Mouse (Mus musculus) testis, adult 2 months (tissue): ENCODE measurements around the gene Acsm1.

ENCODE experiments used
- CTCF ChIP-seq: fragments of 200-500 bp; IDR thresholded peaks from 2 replicates; pipeline ENCODE4 v1.5.1; 2012; ENCODE audit warnings: low read depth, mild to moderate bottlenecking, inconsistent platforms, low read length, moderate library complexity; ENCODE audit not compliant: control insufficient read depth, insufficient read depth, insufficient replicate concordance
- POLR2A ChIP-seq: fragments of 200-500 bp; IDR thresholded peaks from 2 replicates; pipeline ENCODE4 v1.6.1; 2012; ENCODE audit warnings: low read depth, mild to moderate bottlenecking, inconsistent platforms, low read length, moderate library complexity; ENCODE audit not compliant: control insufficient read depth

DNA sequence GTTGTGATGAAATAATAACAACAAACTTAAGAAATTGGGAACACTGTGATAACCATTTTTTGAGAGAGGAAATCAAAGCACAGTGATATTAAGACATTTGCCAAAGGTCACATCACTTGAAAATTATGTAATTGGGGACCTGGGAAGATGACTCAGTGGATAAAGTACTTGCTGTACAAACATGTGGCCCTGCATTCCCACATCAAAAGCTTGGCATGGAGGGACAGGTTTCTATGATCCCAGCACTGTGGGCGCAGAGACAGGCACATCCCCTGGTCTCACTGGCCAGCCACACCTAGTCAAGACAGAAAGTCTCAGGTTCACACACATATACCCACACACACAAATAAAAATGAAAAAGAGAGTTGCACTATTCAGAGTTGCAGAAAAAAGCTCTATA lies 88.1 kb downstream of the Acsm1 start:
- TF ChIP-seq CTCF (no peak), POLR2A (no peak)
